Mouse (Mus musculus): Measurements from ENCODE around the gene Gm20388. TPM values are rescaled to one million over a fixed set of nuclear protein-coding genes. Genes with fewer than 3 reads are reported as not detected.
A peak's percentile ranks its signal among the peaks of the same experiment; 100 is the strongest.

Gm20388 gene
- polyA plus RNA-seq, 1 experiment from 2014 or later: 12.4 TPM

GRCm38 (mm10) chr8:120163376-120163775 is 252.7 kb downstream of the Gm20388 start:
- Histone ChIP-seq H3K4me2 (ENCODE audit: low read length) (no peak overlapping the region), H3K9ac (ENCODE audit: low read depth, low read length) (no peak overlapping the region), H3K27ac (ENCODE audit: low read depth, low read length) (no peak overlapping the region), H3K36me3 (ENCODE audit: control insufficient read depth, insufficient read depth, low read length) (no peaks in the 10 kb centered on the region), H3K4me1 (ENCODE audit: control insufficient read depth, insufficient read depth, low read depth, low read length) (peaks cover 7% of the 10 kb centered on the region), H3K27me3 (replicated peaks; ENCODE audit: control insufficient read depth, insufficient read depth, low read length) (no peaks in the 10 kb centered on the region), H3K4me3 (ENCODE audit: low read length) (no peak overlapping the region), H3K9me3 (ENCODE audit: control insufficient read depth, low read length) (no peaks in the 10 kb centered on the region)
- ATAC-seq: no peak
- WGBS: 78% methylated on average over 8 of the region's 8 CpGs

- Histone ChIP-seq H3K9ac (ENCODE audit: low read depth, low read length) (no peak overlapping the region), H3K4me1 (ENCODE audit: control insufficient read depth, insufficient read depth, low read depth, low read length) (peaks cover 7% of the 10 kb centered on the region), H3K9me3 (ENCODE audit: control insufficient read depth, low read length) (no peaks in the 10 kb centered on the region), H3K36me3 (ENCODE audit: control insufficient read depth, insufficient read depth, low read length) (no peaks in the 10 kb centered on the region), H3K27me3 (replicated peaks; ENCODE audit: control insufficient read depth, insufficient read depth, low read length) (0 out of 2 replicates have a peak, but pooled peaks cover 1% of the 10 kb centered on the region), H3K27ac (ENCODE audit: low read depth, low read length) (no peak overlapping the region), H3K4me2 (ENCODE audit: low read length) (no peak overlapping the region), H3K4me3 (ENCODE audit: low read length) (no peak overlapping the region)
- WGBS: 83% methylated on average over 5 of the region's 5 CpGs
- no peak for ATAC-seq
These were observed 253.4 kb downstream of the Gm20388 start for GRCm38 (mm10) chr8:120164026-120164425.

- Histone ChIP-seq H3K27me3 (replicated peaks; ENCODE audit: control insufficient read depth, insufficient read depth, low read length) (0 out of 2 replicates have a peak, but pooled peaks cover 2% of the 10 kb centered on the region), H3K4me1 (ENCODE audit: control insufficient read depth, insufficient read depth, low read depth, low read length) (peaks cover 7% of the 10 kb centered on the region), H3K4me3 (ENCODE audit: low read length) (no peak overlapping the region), H3K9ac (ENCODE audit: low read depth, low read length) (no peak overlapping the region), H3K9me3 (ENCODE audit: control insufficient read depth, low read length) (no peaks in the 10 kb centered on the region), H3K36me3 (ENCODE audit: control insufficient read depth, insufficient read depth, low read length) (no peaks in the 10 kb centered on the region), H3K27ac (ENCODE audit: low read depth, low read length) (no peak overlapping the region), H3K4me2 (ENCODE audit: low read length) (no peak overlapping the region)
- ATAC-seq: no peak
- 74% methylated on average over 8 of the region's 8 CpGs for WGBS
These were observed 256.5 kb downstream of the Gm20388 start for GRCm38 (mm10) chr8:120167136-120167535.

- H3K9ac ChIP-seq (ENCODE audit: low read depth, low read length): no peak overlapping the region; the same call in 1 of the 2 replicates
- H3K27me3 ChIP-seq (replicated peaks; ENCODE audit: control insufficient read depth, insufficient read depth, low read length): 0 out of 2 replicates have a peak, but pooled peaks cover 2% of the 10 kb centered on the region
These were observed 257.2 kb downstream of the Gm20388 start for GRCm38 (mm10) chr8:120167821-120168220.

GRCm38 (mm10) chr8:120169119-120169518 is 258.5 kb downstream of the Gm20388 start:
- no peak overlapping the region for H3K4me2 ChIP-seq (ENCODE audit: low read length)
- peaks cover 7% of the 10 kb centered on the region for H3K4me1 ChIP-seq (ENCODE audit: control insufficient read depth, insufficient read depth, low read depth, low read length)
- H3K36me3 ChIP-seq (ENCODE audit: control insufficient read depth, insufficient read depth, low read length): no peaks in the 10 kb centered on the region
- H3K27me3 ChIP-seq (replicated peaks; ENCODE audit: control insufficient read depth, insufficient read depth, low read length): 0 out of 2 replicates have a peak, but pooled peaks cover 2% of the 10 kb centered on the region
- no peak overlapping the region for H3K4me3 ChIP-seq (ENCODE audit: low read length)
- no peak overlapping the region for H3K9ac ChIP-seq (ENCODE audit: low read depth, low read length)
- 47% methylated on average over 8 of the region's 8 CpGs for WGBS
- H3K27ac ChIP-seq (ENCODE audit: low read depth, low read length): no peak overlapping the region
- no peaks in the 10 kb centered on the region for H3K9me3 ChIP-seq (ENCODE audit: control insufficient read depth, low read length)
- ATAC-seq: no peak

More at GRCm38 (mm10) chr8:120167821-120168220, 257.2 kb downstream of the Gm20388 start:
- H3K4me2 ChIP-seq (ENCODE audit: low read length): no peak overlapping the region
- no peaks in the 10 kb centered on the region for H3K9me3 ChIP-seq (ENCODE audit: control insufficient read depth, low read length)
- H3K4me1 ChIP-seq (ENCODE audit: control insufficient read depth, insufficient read depth, low read depth, low read length): peaks cover 7% of the 10 kb centered on the region
- ATAC-seq: peak; percentile 43; the same call in 1 of the 2 replicates
- 19% methylated on average over 5 of the region's 5 CpGs for WGBS
- H3K27ac ChIP-seq (ENCODE audit: low read depth, low read length): no peak overlapping the region; the same call in 1 of the 2 replicates
- no peak overlapping the region for H3K4me3 ChIP-seq (ENCODE audit: low read length)
- no peaks in the 10 kb centered on the region for H3K36me3 ChIP-seq (ENCODE audit: control insufficient read depth, insufficient read depth, low read length)

- no peak for ATAC-seq
- 79% methylated on average over 1 of the region's 1 CpGs for WGBS
These were observed 262.6 kb downstream of the Gm20388 start for GRCm38 (mm10) chr8:120173195-120173594.

GRCm38 (mm10) chr8:120174606-120175005 is 264.0 kb downstream of the Gm20388 start:
- no peaks in the 10 kb centered on the region for H3K27me3 ChIP-seq (replicated peaks; ENCODE audit: control insufficient read depth, insufficient read depth, low read length)
- WGBS: 45% methylated on average over 18 of the region's 18 CpGs
- no peaks in the 10 kb centered on the region for H3K9me3 ChIP-seq (ENCODE audit: control insufficient read depth, low read length)
- peaks cover 26% of the 10 kb centered on the region for H3K4me1 ChIP-seq (ENCODE audit: control insufficient read depth, insufficient read depth, low read depth, low read length)
- H3K4me3 ChIP-seq (ENCODE audit: low read length): no peak overlapping the region
- ATAC-seq: no peak
- H3K4me2 ChIP-seq (ENCODE audit: low read length): no peak overlapping the region
- no peaks in the 10 kb centered on the region for H3K36me3 ChIP-seq (ENCODE audit: control insufficient read depth, insufficient read depth, low read length)
- no peak overlapping the region for H3K9ac ChIP-seq (ENCODE audit: low read depth, low read length)
- no peak overlapping the region for H3K27ac ChIP-seq (ENCODE audit: low read depth, low read length)

More at GRCm38 (mm10) chr8:120173195-120173594, 262.6 kb downstream of the Gm20388 start:
- H3K27me3 ChIP-seq (replicated peaks; ENCODE audit: control insufficient read depth, insufficient read depth, low read length): 0 out of 2 replicates have a peak, but pooled peaks cover 2% of the 10 kb centered on the region
- peaks cover 24% of the 10 kb centered on the region for H3K4me1 ChIP-seq (ENCODE audit: control insufficient read depth, insufficient read depth, low read depth, low read length)
- no peaks in the 10 kb centered on the region for H3K9me3 ChIP-seq (ENCODE audit: control insufficient read depth, low read length)
- H3K4me2 ChIP-seq (ENCODE audit: low read length): no peak overlapping the region
- no peak overlapping the region for H3K9ac ChIP-seq (ENCODE audit: low read depth, low read length)
- H3K27ac ChIP-seq (ENCODE audit: low read depth, low read length): no peak overlapping the region
- H3K4me3 ChIP-seq (ENCODE audit: low read length): no peak overlapping the region
- H3K36me3 ChIP-seq (ENCODE audit: control insufficient read depth, insufficient read depth, low read length): no peaks in the 10 kb centered on the region

- 0 out of 2 replicates have a peak, but pooled peaks have one; percentile 1 for ATAC-seq
- H3K4me2 ChIP-seq (ENCODE audit: low read length): no peak overlapping the region; the same call in 1 of the 2 replicates
- H3K27me3 ChIP-seq (replicated peaks; ENCODE audit: control insufficient read depth, insufficient read depth, low read length): no peaks in the 10 kb centered on the region
- H3K27ac ChIP-seq (ENCODE audit: low read depth, low read length): no peak overlapping the region
- no peaks in the 10 kb centered on the region for H3K36me3 ChIP-seq (ENCODE audit: control insufficient read depth, insufficient read depth, low read length)
- peaks cover 29% of the 10 kb centered on the region for H3K4me1 ChIP-seq (ENCODE audit: control insufficient read depth, insufficient read depth, low read depth, low read length)
- 17% methylated on average over 4 of the region's 4 CpGs for WGBS
- H3K9ac ChIP-seq (ENCODE audit: low read depth, low read length): no peak overlapping the region
- H3K9me3 ChIP-seq (ENCODE audit: control insufficient read depth, low read length): no peaks in the 10 kb centered on the region
- H3K4me3 ChIP-seq (ENCODE audit: low read length): no peak overlapping the region
These were observed 266.0 kb downstream of the Gm20388 start for GRCm38 (mm10) chr8:120176605-120177004.

GRCm38 (mm10) chr8:120177318-120178123 is 266.9 kb downstream of the Gm20388 start, which contains the start of gene Fam92b:
Fam92b (minus strand) TSS chr8:120177466.
- H3K27ac ChIP-seq (ENCODE audit: low read depth, low read length): peak within 1 kb of the TSS; percentile 36; the same call in 1 of the 2 replicates
- H3K9me3 ChIP-seq (ENCODE audit: control insufficient read depth, low read length): no peaks in the 10 kb centered on the region
- peak within 1 kb of the TSS; percentile 43; the same call in 1 of the 2 replicates for H3K9ac ChIP-seq (ENCODE audit: low read depth, low read length)
- H3K4me1 ChIP-seq (ENCODE audit: control insufficient read depth, insufficient read depth, low read depth, low read length): peaks cover 29% of the 10 kb centered on the region
- peak within 1 kb of the TSS; percentile 35 for H3K4me2 ChIP-seq (ENCODE audit: low read length)
- H3K36me3 ChIP-seq (ENCODE audit: control insufficient read depth, insufficient read depth, low read length): no peaks in the 10 kb centered on the region
- H3K4me3 ChIP-seq (ENCODE audit: low read length): no peak within 1 kb of the TSS
- H3K27me3 ChIP-seq (replicated peaks; ENCODE audit: control insufficient read depth, insufficient read depth, low read length): no peaks in the 10 kb centered on the region
- ATAC-seq: peak; percentile 82
- 1% methylated on average over 21 of the region's 26 CpGs for WGBS
